Mouse (Mus musculus): ENCODE measurements around the gene Enah. TPM values are rescaled to one million over a fixed set of nuclear protein-coding genes. Genes with fewer than 3 reads are reported as not detected.

The Enah gene
- polyA plus RNA-seq, 1 experiment from 2014 or later = 35.0 TPM

GRCm38 (mm10) chr1:182049813-182050212, 30.0 kb upstream of the Enah start:
- Histone ChIP-seq H3K4me3 (no peak overlapping the region), H3K27ac (no peak overlapping the region), H3K4me2 (no peak overlapping the region), H3K9ac (no peak overlapping the region), H3K27me3 (no peaks in the 10 kb centered on the region), H3K36me3 (ENCODE audit: poor library complexity, severe bottlenecking) (no peaks in the 10 kb centered on the region), H3K4me1 (peaks cover 12% of the 10 kb centered on the region), H3K9me3 (replicated peaks) (no peaks in the 10 kb centered on the region)
- no peak for ATAC-seq
- 88% methylated on average over 7 of the region's 7 CpGs for WGBS

DNA sequence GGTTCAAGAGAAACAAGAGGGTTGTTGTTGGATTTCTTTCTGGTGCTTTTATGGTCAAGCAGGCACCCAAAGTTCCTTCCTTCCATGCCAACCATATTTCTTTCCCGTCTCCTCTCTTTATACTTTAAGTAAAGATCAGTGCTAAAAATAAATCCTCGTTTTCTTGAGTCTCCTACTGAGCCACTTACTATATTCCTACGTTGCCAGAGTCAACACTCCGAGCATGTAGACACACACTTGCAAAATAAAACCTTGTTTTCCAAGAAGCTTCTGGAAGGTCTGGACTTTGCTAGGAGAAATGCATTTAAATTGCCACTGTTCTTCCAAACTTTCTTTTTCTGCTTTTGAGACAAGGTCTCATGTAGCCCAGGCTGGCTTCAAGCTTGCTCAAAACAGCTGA, 28.3 kb upstream of the Enah start:
- Histone ChIP-seq H3K9me3 (replicated peaks) (no peaks in the 10 kb centered on the region), H3K27ac (no peak overlapping the region), H3K4me3 (no peak overlapping the region), H3K27me3 (no peaks in the 10 kb centered on the region), H3K4me1 (peaks cover 11% of the 10 kb centered on the region), H3K4me2 (no peak overlapping the region), H3K9ac (no peak overlapping the region), H3K36me3 (ENCODE audit: poor library complexity, severe bottlenecking) (no peaks in the 10 kb centered on the region)
- no peak for ATAC-seq
- 85% methylated on average over 4 of the region's 4 CpGs for WGBS

DNA sequence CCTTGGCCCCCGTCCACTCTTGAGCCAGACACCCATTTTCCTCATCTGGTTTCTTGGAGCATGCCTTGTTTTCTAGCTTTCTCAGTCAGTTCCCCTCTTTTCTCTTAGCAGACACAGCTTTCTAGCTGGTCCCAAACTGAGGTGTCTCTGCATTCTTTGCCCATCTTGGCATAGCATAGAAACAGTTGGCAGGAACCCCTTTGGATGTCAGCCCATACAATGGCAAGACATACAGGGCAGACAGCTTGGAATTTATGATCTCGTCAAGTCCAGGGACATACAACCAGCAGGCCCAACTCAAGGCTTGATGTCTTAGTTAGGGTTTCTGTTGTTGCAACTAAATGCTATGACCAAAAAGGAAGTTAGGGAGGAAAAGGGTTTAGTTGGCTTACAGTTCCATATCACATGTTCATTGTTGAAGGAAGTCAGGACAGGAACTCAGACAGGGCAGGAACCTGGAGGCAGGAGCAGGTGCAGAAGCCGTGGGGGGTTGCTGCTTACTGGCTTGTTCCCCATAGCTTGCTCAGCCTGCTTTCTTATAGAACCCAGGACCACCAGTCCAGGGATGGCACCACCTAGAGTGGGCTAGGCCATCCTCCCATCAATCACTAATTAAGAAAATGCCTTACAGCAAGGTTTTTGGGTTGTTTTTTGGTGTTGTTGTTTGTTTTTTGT, 27.4 kb upstream of the Enah start:
- 81% methylated on average over 3 of the region's 3 CpGs for WGBS
- no peak for ATAC-seq
- H3K27ac ChIP-seq = no peak overlapping the region
- H3K9me3 ChIP-seq (replicated peaks) = no peaks in the 10 kb centered on the region
- H3K4me1 ChIP-seq = peaks cover 8% of the 10 kb centered on the region
- no peak overlapping the region for H3K9ac ChIP-seq
- no peak overlapping the region for H3K4me3 ChIP-seq
- no peaks in the 10 kb centered on the region for H3K27me3 ChIP-seq
- H3K36me3 ChIP-seq (ENCODE audit: poor library complexity, severe bottlenecking) = no peaks in the 10 kb centered on the region
- no peak overlapping the region for H3K4me2 ChIP-seq

DNA sequence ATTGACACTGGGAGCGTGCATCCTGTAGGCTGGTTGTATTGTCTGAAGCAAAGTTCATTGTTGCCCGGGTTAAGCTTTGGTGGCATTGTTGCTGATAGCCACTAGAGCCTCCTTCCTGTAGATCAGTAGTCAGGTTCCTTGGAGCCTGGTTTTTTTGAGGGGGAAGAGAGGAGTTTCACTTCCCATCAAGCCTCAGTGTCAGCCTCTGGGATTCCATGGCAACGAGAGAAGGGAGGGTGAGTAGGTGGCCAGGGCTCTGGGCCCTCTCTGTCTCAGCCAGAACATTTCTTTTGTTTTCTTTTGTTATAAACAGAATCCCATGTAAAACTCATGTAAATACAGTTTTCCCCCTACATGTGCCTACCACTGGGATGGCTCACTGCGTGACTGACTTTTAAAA, 25.4 kb upstream of the Enah start:
- Histone ChIP-seq H3K4me1 (peaks cover 8% of the 10 kb centered on the region), H3K27ac (no peak overlapping the region), H3K9me3 (replicated peaks) (no peaks in the 10 kb centered on the region), H3K27me3 (no peaks in the 10 kb centered on the region), H3K36me3 (ENCODE audit: poor library complexity, severe bottlenecking) (no peaks in the 10 kb centered on the region), H3K9ac (no peak overlapping the region), H3K4me2 (no peak overlapping the region), H3K4me3 (no peak overlapping the region)
- 63% methylated on average over 4 of the region's 4 CpGs for WGBS
- no peak for ATAC-seq

GRCm38 (mm10) chr1:182040538-182040937, 20.7 kb upstream of the Enah start:
- Histone ChIP-seq H3K27ac (no peak overlapping the region), H3K9ac (no peak overlapping the region), H3K27me3 (no peaks in the 10 kb centered on the region), H3K4me3 (no peak overlapping the region), H3K36me3 (ENCODE audit: poor library complexity, severe bottlenecking) (no peaks in the 10 kb centered on the region), H3K4me2 (no peak overlapping the region), H3K4me1 (peaks cover 5% of the 10 kb centered on the region), H3K9me3 (replicated peaks) (peaks cover 3% of the 10 kb centered on the region; the same call in 1 of the 2 replicates)
- no peak for ATAC-seq
- WGBS = 83% methylated on average over 3 of the region's 3 CpGs

- no peaks in the 10 kb centered on the region for H3K36me3 ChIP-seq (ENCODE audit: poor library complexity, severe bottlenecking)
- H3K27ac ChIP-seq = no peak overlapping the region
- no peak overlapping the region for H3K4me3 ChIP-seq
- peaks cover 12% of the 10 kb centered on the region; the same call in 1 of the 2 replicates for H3K4me1 ChIP-seq
- no peak for ATAC-seq
- H3K9me3 ChIP-seq (replicated peaks) = no peaks in the 10 kb centered on the region
- H3K27me3 ChIP-seq = no peaks in the 10 kb centered on the region
- no peak overlapping the region for H3K4me2 ChIP-seq
- H3K9ac ChIP-seq = no peak overlapping the region
Observed at GRCm38 (mm10) chr1:182031757-182032156, 12.0 kb upstream of the Enah start.

DNA sequence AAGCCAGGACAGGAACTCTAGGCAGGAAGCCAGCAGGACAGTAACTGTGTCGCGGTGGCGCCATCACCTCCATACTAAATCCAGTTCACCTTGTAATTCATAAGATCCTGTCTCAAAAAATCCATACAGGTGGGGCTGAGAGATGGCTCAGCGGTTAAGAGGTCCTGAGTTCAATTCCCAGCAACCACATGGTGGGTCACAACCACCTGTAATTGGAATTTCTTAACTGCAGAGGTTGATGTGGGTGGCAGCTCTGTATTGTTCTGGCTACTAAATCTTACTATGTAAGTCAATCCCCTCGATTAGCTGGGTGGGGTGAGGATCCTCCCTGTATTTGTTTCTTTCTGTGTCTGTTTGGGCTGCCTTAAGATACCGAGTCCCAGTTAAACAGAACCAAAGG, 11.3 kb upstream of the Enah start:
- H3K9me3 ChIP-seq (replicated peaks) = no peaks in the 10 kb centered on the region
- ATAC-seq = no peak
- H3K27ac ChIP-seq = no peak overlapping the region
- 86% methylated on average over 6 of the region's 6 CpGs for WGBS
- H3K4me3 ChIP-seq = no peak overlapping the region
- H3K4me1 ChIP-seq = peaks cover 14% of the 10 kb centered on the region; the same call in 1 of the 2 replicates
- no peaks in the 10 kb centered on the region for H3K36me3 ChIP-seq (ENCODE audit: poor library complexity, severe bottlenecking)
- H3K4me2 ChIP-seq = no peak overlapping the region
- H3K9ac ChIP-seq = no peak overlapping the region
- H3K27me3 ChIP-seq = no peaks in the 10 kb centered on the region

DNA sequence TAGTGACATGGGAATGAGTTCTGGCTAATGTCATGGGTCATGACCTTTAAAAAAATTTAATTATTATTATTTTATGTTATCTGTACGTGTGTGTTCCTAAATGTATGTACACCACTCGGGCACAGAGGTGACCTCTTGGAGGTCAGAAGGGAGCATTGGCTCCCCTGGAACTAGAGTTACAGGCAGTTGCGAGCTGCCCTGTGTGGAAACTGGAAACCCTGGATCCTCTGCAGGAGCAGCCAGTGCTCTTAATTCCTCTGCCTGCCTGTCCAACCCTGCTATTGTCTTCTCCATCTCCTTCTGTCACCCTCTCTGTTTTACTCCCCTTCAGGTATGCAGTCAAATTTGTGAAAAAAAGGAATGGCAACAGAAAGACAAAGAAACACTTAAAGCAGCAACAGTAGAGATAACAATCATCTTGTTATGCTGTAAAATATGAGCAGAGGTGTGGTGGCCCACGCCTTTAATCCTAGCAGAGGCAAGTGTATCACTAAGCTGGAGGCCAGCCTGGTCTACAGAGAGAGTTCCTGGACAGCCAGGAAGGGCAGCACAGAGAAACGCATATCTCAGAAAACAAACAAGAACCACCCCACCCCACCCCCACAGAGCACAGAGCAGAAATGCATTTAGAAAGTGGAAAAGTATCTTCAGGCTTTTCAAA, 10.3 kb upstream of the Enah start:
- Histone ChIP-seq H3K4me3 (no peak overlapping the region), H3K27ac (no peak overlapping the region), H3K4me1 (peaks cover 15% of the 10 kb centered on the region; the same call in 1 of the 2 replicates), H3K4me2 (no peak overlapping the region), H3K36me3 (ENCODE audit: poor library complexity, severe bottlenecking) (no peaks in the 10 kb centered on the region), H3K9ac (no peak overlapping the region), H3K9me3 (replicated peaks) (no peaks in the 10 kb centered on the region), H3K27me3 (no peaks in the 10 kb centered on the region)
- no peak for ATAC-seq
- WGBS = 81% methylated on average over 5 of the region's 5 CpGs

DNA sequence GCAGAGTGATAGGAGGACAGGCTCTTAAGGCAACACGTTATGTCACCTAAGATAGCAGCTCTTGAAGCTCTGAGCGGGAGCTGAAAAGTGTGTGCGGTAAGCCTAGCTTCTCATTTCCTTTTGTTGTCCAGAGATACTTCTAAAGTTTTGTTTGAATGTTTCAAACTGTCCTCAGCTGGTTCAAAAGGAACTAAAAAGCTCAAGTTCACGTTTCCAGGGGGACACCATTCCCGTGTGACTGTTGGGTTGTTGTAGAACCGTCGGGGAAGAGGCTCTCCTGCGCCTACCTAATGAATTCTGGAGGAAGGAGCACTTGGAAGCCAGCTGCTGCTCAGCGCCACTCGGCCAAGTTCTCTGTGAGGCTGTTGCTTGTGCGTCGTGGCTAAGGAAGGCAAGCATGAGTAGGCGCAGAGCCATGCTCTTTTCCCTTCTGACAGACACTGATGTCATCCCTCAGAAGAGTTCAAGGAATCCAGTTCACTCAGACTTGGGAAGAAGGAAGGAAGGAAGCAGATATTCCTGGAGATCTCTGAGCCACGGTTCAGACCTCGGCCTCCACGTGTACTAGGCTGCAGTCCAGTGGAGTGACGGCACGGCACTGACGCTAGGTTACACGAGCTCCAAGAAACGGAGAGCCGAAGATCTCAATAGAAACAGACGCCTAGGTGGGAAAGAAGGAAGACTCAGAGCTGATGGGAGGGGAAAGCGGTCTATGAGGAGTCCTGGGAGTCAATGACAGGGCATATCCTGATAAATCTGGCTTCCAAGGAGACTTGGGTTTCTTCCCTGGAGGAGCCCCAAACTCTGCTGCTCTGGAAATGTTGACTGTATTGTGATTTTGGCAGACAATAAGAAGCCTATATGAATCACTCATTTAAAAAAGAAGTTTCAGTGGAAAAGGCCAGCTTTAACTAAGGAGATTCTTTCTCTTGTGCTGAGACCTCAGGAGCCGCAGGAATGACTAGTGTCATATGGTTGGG, 8.7 kb upstream of the Enah start:
- Histone ChIP-seq H3K9ac (no peak overlapping the region), H3K4me3 (no peak overlapping the region), H3K4me1 (peaks cover 15% of the 10 kb centered on the region; the same call in 1 of the 2 replicates), H3K36me3 (ENCODE audit: poor library complexity, severe bottlenecking) (no peaks in the 10 kb centered on the region), H3K27ac (no peak overlapping the region), H3K27me3 (no peaks in the 10 kb centered on the region), H3K9me3 (replicated peaks) (no peaks in the 10 kb centered on the region), H3K4me2 (no peak overlapping the region)
- no peak for ATAC-seq
- WGBS = 87% methylated on average over 25 of the region's 25 CpGs

DNA sequence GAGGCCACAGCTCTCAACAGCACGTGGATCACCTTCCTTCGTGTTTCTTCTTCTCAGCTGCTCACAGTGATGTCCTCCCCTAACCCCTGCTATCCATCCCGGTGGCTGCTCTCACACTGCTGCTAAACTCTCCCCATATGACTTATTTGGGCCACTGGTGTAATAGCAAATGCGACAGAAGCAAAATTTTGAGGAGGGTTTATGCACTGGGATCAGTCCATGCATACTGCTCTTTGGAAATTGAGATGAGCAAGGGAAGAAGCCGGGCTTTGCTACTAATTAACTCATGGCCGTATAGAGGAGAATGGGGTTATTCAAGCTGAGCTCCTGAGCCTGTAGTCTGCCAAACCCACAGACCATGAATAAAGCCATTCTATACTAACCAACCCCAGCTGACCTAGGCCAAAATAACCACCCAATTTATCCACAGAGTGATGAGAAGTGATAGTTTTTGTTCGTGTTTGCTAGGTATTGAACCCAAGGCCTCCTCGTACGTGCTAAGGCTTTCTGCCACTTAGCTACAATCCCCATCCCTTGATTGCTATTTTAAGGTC, 7.7 kb upstream of the Enah start:
- no peaks in the 10 kb centered on the region for H3K9me3 ChIP-seq (replicated peaks)
- no peak overlapping the region for H3K4me2 ChIP-seq
- H3K4me3 ChIP-seq = no peak overlapping the region
- 49% methylated on average over 9 of the region's 9 CpGs for WGBS
- no peaks in the 10 kb centered on the region for H3K36me3 ChIP-seq (ENCODE audit: poor library complexity, severe bottlenecking)
- H3K9ac ChIP-seq = no peak overlapping the region
- H3K27me3 ChIP-seq = no peaks in the 10 kb centered on the region
- H3K4me1 ChIP-seq = peaks cover 15% of the 10 kb centered on the region; the same call in 1 of the 2 replicates
- ATAC-seq = no peak
- H3K27ac ChIP-seq = no peak overlapping the region

- ATAC-seq = no peak
- Histone ChIP-seq H3K4me3 (no peak overlapping the region), H3K4me1 (peaks cover 17% of the 10 kb centered on the region), H3K9ac (no peak overlapping the region), H3K36me3 (ENCODE audit: poor library complexity, severe bottlenecking) (no peaks in the 10 kb centered on the region), H3K9me3 (replicated peaks) (no peaks in the 10 kb centered on the region), H3K4me2 (no peak overlapping the region), H3K27me3 (no peaks in the 10 kb centered on the region), H3K27ac (no peak overlapping the region)
- 89% methylated on average over 5 of the region's 5 CpGs for WGBS
Observed at GRCm38 (mm10) chr1:182026821-182027220, 7.0 kb upstream of the Enah start.

- Histone ChIP-seq H3K4me2 (no peak overlapping the region), H3K4me3 (no peak overlapping the region), H3K4me1 (peaks cover 24% of the 10 kb centered on the region), H3K27me3 (no peaks in the 10 kb centered on the region), H3K27ac (no peak overlapping the region), H3K9me3 (replicated peaks) (no peaks in the 10 kb centered on the region), H3K36me3 (ENCODE audit: poor library complexity, severe bottlenecking) (no peaks in the 10 kb centered on the region), H3K9ac (no peak overlapping the region)
- no peak for ATAC-seq
- WGBS = 65% methylated on average over 7 of the region's 7 CpGs
Observed at GRCm38 (mm10) chr1:182026120-182026519, 6.3 kb upstream of the Enah start.
